Mouse (Mus musculus): ENCODE results near the gene Gab2.
"Not testable (repeated sequence)": the region's sequence is repeated elsewhere in the genome, so short reads cannot be mapped to it uniquely, and the experiment has no call there.

Gene Gab2

GRCm38 (mm10) chr7:97136453-97136852 lies 55.1 kb downstream of the Gab2 start:
- DNase-seq (ENCODE audit: low read depth, low spot score) = no peak

- no peak for DNase-seq (ENCODE audit: low read depth, low spot score)
Measured at GRCm38 (mm10) chr7:97151082-97151813, 69.9 kb downstream of the Gab2 start.

- DNase-seq (ENCODE audit: low read depth, low spot score) = peak; percentile 52
Measured at GRCm38 (mm10) chr7:97154756-97155487, 73.5 kb downstream of the Gab2 start.

- no peak for DNase-seq (ENCODE audit: low read depth, low spot score)
Measured at GRCm38 (mm10) chr7:97164261-97164660, 82.9 kb downstream of the Gab2 start.

- no peak for DNase-seq (ENCODE audit: low read depth, low spot score)
Measured at GRCm38 (mm10) chr7:97171089-97171488, 89.7 kb downstream of the Gab2 start.

GRCm38 (mm10) chr7:97171719-97172118 lies 90.3 kb downstream of the Gab2 start:
- no peak for DNase-seq (ENCODE audit: low read depth, low spot score)

- peak; percentile 15 for DNase-seq (ENCODE audit: low read depth, low spot score)
Measured at GRCm38 (mm10) chr7:97172126-97172525, 90.7 kb downstream of the Gab2 start.

GRCm38 (mm10) chr7:97181931-97182330 lies 100.5 kb downstream of the Gab2 start:
- no peak for DNase-seq (ENCODE audit: low read depth, low spot score)

- peak; percentile 80 for DNase-seq (ENCODE audit: low read depth, low spot score)
Measured at GRCm38 (mm10) chr7:97183426-97183825, 102.0 kb downstream of the Gab2 start.

- DNase-seq (ENCODE audit: low read depth, low spot score) = no peak
Measured at GRCm38 (mm10) chr7:97184005-97184404, 102.6 kb downstream of the Gab2 start.

GRCm38 (mm10) chr7:97187387-97188081 lies 106.1 kb downstream of the Gab2 start:
- no peak for DNase-seq (ENCODE audit: low read depth, low spot score)

GRCm38 (mm10) chr7:97189116-97189515 lies 107.7 kb downstream of the Gab2 start:
- DNase-seq (ENCODE audit: low read depth, low spot score) = peak; percentile 53

- DNase-seq (ENCODE audit: low read depth, low spot score) = no peak
Measured at GRCm38 (mm10) chr7:97203907-97204306, 122.5 kb downstream of the Gab2 start.

- DNase-seq (ENCODE audit: low read depth, low spot score) = peak; percentile 31
Measured at GRCm38 (mm10) chr7:97208811-97209549, 127.6 kb downstream of the Gab2 start.

GRCm38 (mm10) chr7:97210064-97210685 lies 128.8 kb downstream of the Gab2 start:
- DNase-seq (ENCODE audit: low read depth, low spot score) = no peak

GRCm38 (mm10) chr7:97211117-97211516 lies 129.7 kb downstream of the Gab2 start:
- peak; percentile 37 for DNase-seq (ENCODE audit: low read depth, low spot score)

- no peak for DNase-seq (ENCODE audit: low read depth, low spot score)
Measured at GRCm38 (mm10) chr7:97223836-97224235, 142.4 kb downstream of the Gab2 start.

- peak; percentile 75 for DNase-seq (ENCODE audit: low read depth, low spot score)
Measured at GRCm38 (mm10) chr7:97245261-97245949, 164.0 kb downstream of the Gab2 start.

GRCm38 (mm10) chr7:97245950-97246578 lies 164.7 kb downstream of the Gab2 start:
- not testable (repeated sequence) for DNase-seq (ENCODE audit: low read depth, low spot score)

GRCm38 (mm10) chr7:97247661-97248060 lies 166.3 kb downstream of the Gab2 start:
- peak; percentile 37 for DNase-seq (ENCODE audit: low read depth, low spot score)

Data from brain, adult 2 months (tissue).